Mouse (Mus musculus) NIH3T3 (cell line): Measurements from ENCODE around the gene Osbpl7.
A peak's percentile ranks its signal among the peaks of the same experiment; 100 is the strongest.

Experiments
- DNase-seq: peaks from one replicate; pipeline ENCODE4 v3.0.0-alpha.2; 2012; ENCODE audit warnings: low read depth

Gene Osbpl7

DNA sequence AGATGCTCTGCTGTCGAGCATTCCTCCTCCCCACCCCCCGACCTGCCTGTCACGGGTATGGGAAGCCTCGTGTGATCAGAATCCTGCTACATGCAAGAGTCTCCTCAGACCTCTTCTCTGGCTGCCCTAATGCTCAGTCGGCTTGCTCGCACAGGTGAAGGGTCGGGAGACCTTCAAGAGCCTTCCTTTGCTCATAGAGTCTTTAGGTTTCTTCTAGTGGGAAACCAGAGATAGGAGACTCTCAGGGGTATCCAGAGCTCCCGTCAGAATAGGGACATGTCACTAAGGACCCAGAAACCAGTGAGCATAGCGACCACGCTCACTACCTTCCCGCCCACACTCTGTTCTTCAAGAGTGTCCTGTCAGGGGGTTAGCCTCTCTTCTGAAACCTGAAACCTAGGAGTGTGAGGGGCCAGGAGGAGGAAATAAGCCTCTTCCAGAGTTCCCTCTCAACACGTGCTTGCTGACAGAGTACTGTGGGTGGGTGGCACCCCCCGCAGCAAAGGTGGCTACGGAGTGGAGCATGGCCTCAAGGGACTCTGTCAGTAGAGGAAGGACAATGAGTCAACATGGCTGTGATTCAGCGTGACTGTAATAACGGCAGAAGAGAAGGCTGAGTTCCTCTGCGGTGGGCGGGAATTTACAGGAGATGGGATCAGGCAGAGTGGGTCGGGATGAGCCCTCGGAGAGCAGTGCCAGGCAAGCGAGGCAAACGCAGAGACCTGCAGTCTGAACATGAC is 33.1 kb downstream of the Osbpl7 start:
- DNase-seq, result peak; percentile 64

- no peak for DNase-seq
Measured at GRCm38 (mm10) chr11:97084821-97085505, 34.5 kb downstream of the Osbpl7 start.

- DNase-seq, result no peak
Measured at GRCm38 (mm10) chr11:97086365-97086764, 35.9 kb downstream of the Osbpl7 start.

GRCm38 (mm10) chr11:97094600-97094999 is 44.2 kb downstream of the Osbpl7 start:
- DNase-seq, result no peak

- DNase-seq, result no peak
Measured at GRCm38 (mm10) chr11:97098791-97099190, 48.4 kb downstream of the Osbpl7 start.

DNA sequence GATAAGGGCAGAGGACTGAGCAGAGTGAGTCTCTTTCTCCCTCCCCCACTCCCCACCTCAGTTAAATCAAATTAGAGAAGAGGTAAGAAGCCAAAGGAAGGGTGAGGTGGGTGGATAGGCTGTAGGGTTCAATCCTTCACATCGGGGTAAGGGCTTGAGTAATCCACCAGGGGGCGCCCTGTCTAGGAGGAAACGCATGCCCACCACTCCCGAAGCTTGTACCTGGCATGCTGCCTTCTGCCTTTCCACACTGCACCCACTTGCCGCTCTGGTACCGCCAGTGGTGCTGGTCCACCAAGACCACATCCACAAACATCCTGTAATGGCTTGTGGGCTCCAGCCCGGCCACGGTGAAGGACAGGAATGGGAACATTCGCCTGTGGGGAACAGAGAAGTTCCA is 51.3 kb downstream of the Osbpl7 start:
- DNase-seq, result peak; percentile 58

DNA sequence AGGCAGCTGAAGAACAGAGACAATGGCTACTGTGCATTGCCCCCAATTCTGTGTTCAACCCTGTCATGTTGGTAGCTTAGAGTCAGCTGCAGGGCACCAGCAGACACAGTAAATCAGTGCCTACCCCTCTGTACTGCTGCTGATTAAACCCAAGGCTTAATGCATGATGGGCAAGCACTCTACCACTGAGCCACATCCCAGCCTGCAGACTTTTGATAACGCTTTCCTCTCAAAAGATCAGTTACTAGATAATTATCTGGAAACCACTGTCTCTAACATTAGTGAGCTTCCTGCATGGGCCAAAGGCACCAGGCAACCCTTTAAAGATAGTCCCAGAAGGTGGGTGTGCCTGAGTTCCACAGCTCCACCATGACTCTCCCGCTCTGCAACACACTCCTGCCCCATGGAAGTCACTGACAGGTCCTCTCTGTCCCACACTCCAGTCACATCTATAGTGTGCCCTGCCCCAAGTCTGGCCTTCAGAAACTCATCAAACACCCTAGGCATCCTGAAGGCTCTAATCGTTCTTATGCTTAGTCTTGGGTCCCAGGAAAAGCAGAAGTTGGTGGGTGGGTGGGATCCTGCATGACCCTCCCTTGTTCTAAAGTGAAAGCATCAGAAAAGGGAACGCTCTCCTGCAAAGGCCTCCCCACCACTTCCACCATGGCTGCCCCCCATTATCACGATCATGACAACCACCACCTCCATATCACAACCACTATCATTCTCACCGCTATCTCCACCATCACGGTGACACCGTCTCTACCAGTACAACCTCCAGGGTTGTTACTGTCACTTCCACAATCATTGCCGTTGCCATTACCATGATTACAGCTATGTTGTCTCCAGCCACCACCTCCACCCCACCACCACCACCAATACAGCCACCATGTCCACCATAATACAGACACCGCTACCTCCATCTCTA is 53.0 kb downstream of the Osbpl7 start:
- no peak for DNase-seq

DNA sequence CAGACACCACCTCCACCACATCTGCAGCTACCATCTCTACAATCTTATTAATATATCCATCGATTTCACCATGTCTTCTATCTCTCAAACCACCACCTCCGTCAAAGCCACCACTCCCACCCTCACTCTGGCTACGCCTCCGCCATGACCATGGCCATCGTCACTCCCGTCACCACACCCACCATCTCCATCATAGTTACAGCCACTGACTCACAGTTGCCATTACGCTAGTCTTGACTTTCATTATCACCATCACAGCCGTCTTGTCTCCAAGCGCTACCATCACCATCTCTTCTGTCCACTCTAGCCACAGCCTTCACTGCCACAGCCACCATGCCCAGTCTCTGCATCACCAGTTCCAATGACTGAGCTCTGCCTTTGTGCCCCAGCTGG is 53.7 kb downstream of the Osbpl7 start:
- DNase-seq, result no peak

DNA sequence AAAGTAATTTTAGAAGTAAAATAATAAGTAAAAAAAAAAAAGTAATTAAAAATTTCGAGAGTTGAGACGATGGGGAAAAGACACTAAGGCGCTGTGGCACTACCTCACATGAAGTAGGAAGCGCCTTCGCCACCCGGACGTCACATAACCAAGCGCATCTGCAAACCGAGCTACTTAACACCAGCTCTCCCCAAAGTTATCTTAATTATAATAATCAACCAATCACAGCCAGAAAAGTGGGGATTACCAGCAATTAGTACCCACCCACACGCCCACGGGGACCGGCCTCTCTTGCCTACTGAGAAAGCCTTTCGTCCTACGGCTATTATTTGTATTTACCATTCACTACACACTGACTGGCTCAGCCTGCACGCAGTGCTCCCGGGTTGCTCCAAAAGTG is 58.5 kb downstream of the Osbpl7 start:
- DNase-seq, result no peak

DNA sequence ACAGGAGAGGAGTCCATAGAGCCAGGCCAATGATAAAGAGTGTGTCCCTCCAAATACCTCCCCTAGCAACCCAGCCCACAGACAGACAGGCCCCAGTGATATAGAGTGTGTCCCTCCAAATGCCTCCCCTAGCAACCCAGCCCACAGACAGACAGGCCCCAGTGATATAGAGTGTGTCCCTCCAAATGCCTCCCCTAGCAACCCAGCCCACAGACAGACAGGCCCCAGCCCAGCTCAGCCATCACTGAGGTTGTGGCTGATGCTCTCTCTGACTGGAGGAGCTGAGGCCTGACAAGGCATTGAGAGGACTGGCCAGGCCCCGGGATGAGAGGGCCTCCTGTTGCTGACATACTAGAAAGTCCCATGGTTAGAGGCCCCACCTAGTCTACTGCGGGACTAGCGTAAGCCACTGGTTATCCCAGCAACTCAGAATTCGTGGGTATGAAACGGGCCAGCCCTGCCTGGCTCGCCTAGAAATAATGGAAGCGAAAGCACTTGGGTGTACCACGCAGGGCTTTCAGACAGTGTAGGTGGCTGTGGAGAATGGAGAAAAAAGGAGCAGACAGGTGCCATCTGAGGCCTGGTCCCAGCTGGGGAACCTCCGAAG is 62.2 kb downstream of the Osbpl7 start:
- DNase-seq, result no peak

- no peak for DNase-seq
Measured at GRCm38 (mm10) chr11:97114671-97115601, 64.5 kb downstream of the Osbpl7 start, which contains the start of gene Tbx21. Tbx21 (minus strand) TSS chr11:97115331.

- DNase-seq, result no peak
Measured at GRCm38 (mm10) chr11:97115797-97116196, 65.4 kb downstream of the Osbpl7 start.
